Mouse (Mus musculus) limb, embryonic 12.5 days (tissue): ENCODE results near the gene Mcrip2. TPM values are rescaled to one million over a fixed set of nuclear protein-coding genes. Genes with fewer than 3 reads are reported as not detected.
A peak's percentile ranks its signal among the peaks of the same experiment; 100 is the strongest.

Experiments used
- ATAC-seq: fragments of 200-750 bp; cut with Nextera tagmentation; 2 replicates; pipeline ENCODE4 v1.8.0; 2017; ENCODE audit warnings: low read depth, moderate TSS enrichment; ENCODE audit not compliant: insufficient number of reproducible peaks, insufficient read depth, low FRiP score, low TSS enrichment
- H3K27ac ChIP-seq: fragments of 300-500 bp; sonication (generic); 2 replicates; pipeline ENCODE4 v1.5.1; 2016; ENCODE audit warnings: mild to moderate bottlenecking, moderate library complexity
- H3K27me3 ChIP-seq: fragments of 300-500 bp; sonication (generic); 2 replicates; pipeline ENCODE4 v1.6.1; 2016; ENCODE audit warnings: mild to moderate bottlenecking, moderate library complexity
- H3K36me3 ChIP-seq: fragments of 300-500 bp; sonication (generic); 2 replicates; pipeline ENCODE4 v1.6.1; 2016; ENCODE audit warnings: mild to moderate bottlenecking, moderate library complexity
- H3K4me1 ChIP-seq: fragments of 300-500 bp; sonication (generic); replicated peaks from 2 replicates; pipeline ENCODE4 v1.6.1; 2016
- H3K4me2 ChIP-seq: fragments of 300-500 bp; sonication (generic); 2 replicates; pipeline ENCODE4 v1.6.1; 2016; ENCODE audit warnings: mild to moderate bottlenecking, moderate library complexity
- H3K4me3 ChIP-seq: fragments of 300-500 bp; sonication (generic); replicated peaks from 2 replicates; pipeline ENCODE4 v1.5.1; 2016; ENCODE audit warnings: mild to moderate bottlenecking
- H3K9ac ChIP-seq: fragments of 300-500 bp; sonication (generic); replicated peaks from 2 replicates; pipeline ENCODE4 v1.6.1; 2016; ENCODE audit warnings: mild to moderate bottlenecking, moderate library complexity
- H3K9me3 ChIP-seq: fragments of 300-500 bp; sonication (generic); 2 replicates; pipeline ENCODE4 v1.6.1; 2016; ENCODE audit warnings: mild to moderate bottlenecking, moderate library complexity
- WGBS: fragments of 180-500 bp; shearing (Covaris S2); methylation state at CpG from one replicate; pipeline ENCODE4 v1.1.7; 2016; 5-methylcytosine and 5-hydroxymethylcytosine counted together
- polyA plus RNA-seq: library from polyadenylated mRNA; unstranded; fragments of >200 nt; fragmentation: Nextera tagmentation; extraction: Ambion mirVana; gene quantifications from 2 replicates; pipeline ENCODE4 v1.2.1, GENCODE M21; 2016

Mcrip2 gene
- 8.5 and 9.9 TPM in 2 replicates for polyA plus RNA-seq

DNA sequence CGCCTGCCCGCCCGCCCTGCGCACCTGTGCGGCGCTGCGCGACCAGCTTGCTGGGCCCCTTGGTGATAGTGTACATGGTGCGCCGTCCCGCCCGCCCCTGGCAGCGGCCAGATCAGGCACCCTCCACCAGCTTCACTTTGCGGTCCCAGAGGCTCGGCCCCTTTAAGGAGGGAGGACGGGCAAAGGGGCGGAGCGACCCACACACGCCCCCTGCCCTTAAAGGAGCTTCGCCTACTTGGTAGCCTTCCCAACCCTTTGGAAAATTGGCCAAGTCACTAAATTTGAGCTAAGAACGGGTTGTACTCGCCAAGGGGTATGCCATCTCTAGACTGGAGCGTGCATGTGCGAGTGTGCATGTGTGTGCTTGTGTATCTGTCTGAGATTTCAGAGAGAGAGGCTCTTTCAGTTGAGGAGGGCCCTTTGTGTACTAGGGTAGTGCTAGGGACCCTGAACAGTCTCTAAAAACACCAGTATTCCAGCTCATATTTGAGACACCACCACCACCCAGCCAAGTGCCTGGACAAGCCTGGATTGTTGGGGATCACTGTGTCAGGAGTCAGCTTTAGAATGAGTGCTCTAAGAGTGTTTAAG lies at the start of gene Mcrip2:
Gene Mcrip2 (minus strand): TSS at position 164 of the 591 bp plus-strand sequence.
- Histone ChIP-seq H3K4me1 (peaks cover 17% of the 10 kb centered on the region), H3K9me3 (no peaks in the 10 kb centered on the region), H3K27me3 (no peaks in the 10 kb centered on the region), H3K27ac (peak within 1 kb of the TSS; percentile 75), H3K36me3 (no peaks in the 10 kb centered on the region), H3K4me3 (peak within 1 kb of the TSS; percentile 81), H3K4me2 (peak within 1 kb of the TSS; percentile 99), H3K9ac (peak within 1 kb of the TSS; percentile 69)
- peak; percentile 63 for ATAC-seq
- under 1% methylated on average over 24 of the region's 24 CpGs for WGBS

DNA sequence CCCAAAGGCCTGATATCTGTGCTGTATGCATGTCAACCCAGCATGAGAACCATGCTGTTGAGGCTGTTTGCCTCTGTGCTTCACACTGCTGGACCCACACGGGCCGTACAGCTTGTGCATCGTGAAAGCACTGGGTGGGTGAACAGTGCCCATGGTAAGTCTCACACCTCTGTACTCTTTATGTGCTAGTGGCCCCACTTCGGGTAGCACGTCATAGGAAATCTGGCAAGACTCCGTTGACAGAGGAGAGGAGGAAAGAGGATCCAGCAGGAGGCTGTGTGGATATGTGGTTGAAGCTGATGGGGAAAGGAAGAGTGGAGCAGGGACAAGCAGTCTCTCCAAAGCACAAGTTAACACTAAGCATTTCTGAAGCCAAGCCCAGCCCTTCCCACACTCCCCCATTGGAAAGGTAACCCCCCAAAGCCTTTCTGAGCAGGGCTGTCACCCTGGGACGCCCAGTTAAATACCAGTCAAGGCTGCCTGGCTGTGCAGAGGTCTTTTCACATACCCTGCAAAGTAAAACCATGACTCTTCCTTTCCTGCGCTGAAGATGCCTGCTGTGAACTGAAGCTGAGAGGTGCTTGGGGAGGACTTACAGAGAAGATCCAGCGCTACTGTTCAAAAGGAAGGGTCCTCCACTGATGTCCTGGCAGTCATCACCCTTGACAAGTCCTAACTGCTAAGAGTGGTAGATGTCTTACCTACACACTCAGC lies 49.6 kb upstream of the Mcrip2 start:
- peaks cover 19% of the 10 kb centered on the region for H3K36me3 ChIP-seq
- H3K4me1 ChIP-seq, result peaks cover 25% of the 10 kb centered on the region
- H3K27me3 ChIP-seq, result no peaks in the 10 kb centered on the region
- no peaks in the 10 kb centered on the region for H3K9me3 ChIP-seq
- peak overlapping the region; percentile 87 for H3K9ac ChIP-seq
- ATAC-seq, result no peak
- WGBS, result 80% methylated on average over 9 of the region's 9 CpGs
- no peak overlapping the region for H3K27ac ChIP-seq
- H3K4me3 ChIP-seq, result peak overlapping the region; percentile 96
- H3K4me2 ChIP-seq, result peak overlapping the region; percentile 91

DNA sequence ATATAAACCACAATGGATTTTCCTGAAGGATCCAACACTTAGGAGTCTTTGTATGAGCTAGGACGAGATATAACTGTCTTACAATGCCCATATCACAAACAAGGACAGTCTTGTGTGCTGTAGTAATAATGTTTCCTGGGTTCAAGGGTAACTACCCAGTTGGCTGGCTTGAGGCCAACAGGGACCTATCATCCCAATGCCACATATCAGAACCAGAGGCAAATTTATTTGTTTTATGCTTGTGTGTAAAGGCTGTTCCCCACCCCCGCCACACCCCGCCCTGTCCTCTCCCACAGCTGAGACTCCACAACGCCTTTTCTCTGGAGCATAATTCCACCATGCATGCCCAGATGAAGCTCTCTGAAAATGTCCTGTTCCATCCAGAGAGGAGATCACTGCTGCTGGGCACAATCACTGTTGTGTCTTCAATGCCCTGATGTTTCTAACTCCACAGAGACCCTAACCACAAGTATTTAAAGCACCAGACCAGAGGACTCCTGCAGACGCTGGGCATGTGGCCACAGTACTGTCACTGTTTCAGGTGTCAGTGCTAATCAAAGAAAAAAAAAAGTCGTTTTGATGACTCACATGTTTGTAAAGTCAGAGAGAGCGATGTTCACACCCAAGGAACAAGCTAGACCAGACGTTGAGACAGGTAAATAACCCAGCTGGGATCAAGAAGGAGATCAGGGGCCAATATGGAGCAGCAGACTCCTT lies 48.5 kb upstream of the Mcrip2 start:
- no peak overlapping the region for H3K9ac ChIP-seq
- WGBS, result 84% methylated on average over 8 of the region's 8 CpGs
- H3K4me2 ChIP-seq, result no peak overlapping the region
- H3K4me1 ChIP-seq, result peaks cover 25% of the 10 kb centered on the region
- ATAC-seq, result no peak
- H3K36me3 ChIP-seq, result peaks cover 22% of the 10 kb centered on the region
- no peak overlapping the region for H3K27ac ChIP-seq
- no peak overlapping the region for H3K4me3 ChIP-seq
- no peaks in the 10 kb centered on the region for H3K27me3 ChIP-seq
- H3K9me3 ChIP-seq, result no peaks in the 10 kb centered on the region

DNA sequence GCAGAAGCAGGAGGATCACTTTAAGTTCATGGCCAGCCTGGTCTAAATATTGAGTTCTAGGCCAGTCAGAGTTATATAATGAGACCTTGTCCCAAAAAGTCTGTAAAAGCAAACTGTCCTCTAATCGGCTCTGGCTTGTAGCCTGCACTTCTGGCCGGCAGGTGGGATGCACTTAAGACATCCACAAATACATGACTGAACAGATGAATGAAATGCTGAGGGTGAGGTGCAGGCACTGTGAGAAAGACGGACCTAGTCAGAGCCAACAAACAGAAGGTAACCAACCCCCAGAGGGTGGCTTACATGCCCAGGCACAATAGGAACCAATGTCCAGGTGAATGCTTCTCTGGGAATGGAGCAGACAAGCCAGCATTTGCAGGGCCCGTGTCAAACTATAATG lies 45.7 kb upstream of the Mcrip2 start:
- H3K27me3 ChIP-seq, result no peaks in the 10 kb centered on the region
- WGBS, result 89% methylated on average over 4 of the region's 4 CpGs
- H3K9me3 ChIP-seq, result no peaks in the 10 kb centered on the region
- H3K36me3 ChIP-seq, result peaks cover 33% of the 10 kb centered on the region
- ATAC-seq, result no peak
- no peak overlapping the region for H3K4me3 ChIP-seq
- H3K9ac ChIP-seq, result no peak overlapping the region
- no peak overlapping the region for H3K4me2 ChIP-seq
- H3K27ac ChIP-seq, result no peak overlapping the region
- H3K4me1 ChIP-seq, result peaks cover 16% of the 10 kb centered on the region

DNA sequence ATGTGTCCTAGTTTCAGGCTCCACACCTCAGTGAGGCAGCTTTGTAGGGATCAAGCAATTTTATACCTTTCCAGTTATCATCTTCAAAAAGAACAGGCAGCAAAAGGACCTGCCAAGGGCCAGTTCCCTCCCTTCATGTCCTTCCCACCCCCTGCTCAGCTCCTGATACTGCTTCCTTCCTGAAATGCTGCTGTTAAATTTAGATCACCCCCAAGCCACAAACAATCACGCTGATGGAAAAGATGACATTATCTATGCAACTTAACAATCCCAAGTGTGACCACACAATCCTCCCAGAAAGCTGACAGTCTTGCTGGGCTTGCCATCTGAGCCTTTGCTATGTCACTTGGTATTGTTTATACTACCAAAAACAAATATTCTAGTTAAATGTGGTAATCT lies 45.3 kb upstream of the Mcrip2 start:
- Histone ChIP-seq H3K4me3 (no peak overlapping the region), H3K27me3 (no peaks in the 10 kb centered on the region), H3K4me1 (peaks cover 15% of the 10 kb centered on the region), H3K4me2 (no peak overlapping the region), H3K9ac (no peak overlapping the region), H3K36me3 (peaks cover 33% of the 10 kb centered on the region), H3K9me3 (no peaks in the 10 kb centered on the region), H3K27ac (no peak overlapping the region)
- no peak for ATAC-seq
- WGBS, result 76% methylated on average over 1 of the region's 1 CpGs

DNA sequence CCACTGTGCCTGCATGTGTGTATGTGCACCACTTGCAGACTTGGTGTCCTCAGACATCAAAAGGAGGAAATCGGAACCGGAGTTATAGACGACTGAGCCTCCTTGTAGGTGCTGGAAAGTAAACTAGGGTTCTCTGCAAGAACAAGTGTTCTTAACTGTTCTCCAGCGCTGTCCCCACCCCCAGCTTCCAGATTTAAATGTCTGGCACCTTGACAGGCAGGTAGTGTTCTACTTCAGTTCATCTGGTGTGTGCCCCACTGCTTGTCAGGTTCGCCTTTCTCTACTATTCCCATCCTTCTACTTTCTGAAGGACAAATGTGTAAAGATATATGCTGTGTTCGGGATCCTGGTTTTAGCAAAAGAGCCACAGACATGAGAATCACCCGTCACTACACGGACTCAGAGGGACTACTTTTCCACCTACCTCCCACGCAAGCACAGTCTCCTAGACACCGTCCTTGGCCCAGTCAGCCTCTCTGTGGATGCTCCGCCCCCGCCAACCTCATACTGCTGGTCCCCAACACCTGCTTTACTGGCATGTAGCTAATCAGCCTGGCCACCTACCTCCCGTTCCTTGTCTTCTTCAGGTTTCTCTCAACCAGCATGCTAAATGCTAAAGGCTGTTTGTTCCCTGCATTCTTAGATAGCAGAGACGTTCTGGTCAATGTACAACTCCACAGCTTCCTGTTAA lies 44.8 kb upstream of the Mcrip2 start:
- no peak overlapping the region for H3K27ac ChIP-seq
- WGBS, result 90% methylated on average over 14 of the region's 14 CpGs
- peaks cover 33% of the 10 kb centered on the region for H3K36me3 ChIP-seq
- H3K4me3 ChIP-seq, result no peak overlapping the region
- H3K4me1 ChIP-seq, result peaks cover 9% of the 10 kb centered on the region
- no peak for ATAC-seq
- no peak overlapping the region for H3K4me2 ChIP-seq
- H3K9me3 ChIP-seq, result no peaks in the 10 kb centered on the region
- no peaks in the 10 kb centered on the region for H3K27me3 ChIP-seq
- no peak overlapping the region for H3K9ac ChIP-seq

DNA sequence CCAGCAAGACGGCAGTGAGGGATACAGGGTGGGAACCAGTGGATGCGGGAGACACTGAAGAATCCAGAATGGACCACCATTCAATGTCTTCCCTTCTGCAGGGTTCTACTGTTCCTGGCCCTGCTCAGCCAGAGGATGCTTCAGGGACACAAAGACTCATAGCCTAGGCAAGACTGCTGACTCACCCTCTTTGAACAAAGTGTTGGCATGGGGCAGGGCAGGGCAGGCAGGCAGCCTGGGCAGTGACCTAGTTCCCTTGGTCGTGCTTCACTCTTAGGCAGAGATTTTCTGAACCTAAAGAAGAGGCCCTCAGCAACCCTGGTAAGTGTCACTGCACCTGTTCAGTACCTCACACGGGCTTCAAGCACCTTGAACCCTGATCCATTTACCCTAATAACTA lies 43.3 kb upstream of the Mcrip2 start:
- H3K4me3 ChIP-seq, result no peak overlapping the region
- H3K9me3 ChIP-seq, result no peaks in the 10 kb centered on the region
- H3K9ac ChIP-seq, result no peak overlapping the region
- H3K4me1 ChIP-seq, result no peaks in the 10 kb centered on the region
- H3K27me3 ChIP-seq, result no peaks in the 10 kb centered on the region
- no peak overlapping the region for H3K4me2 ChIP-seq
- WGBS, result 91% methylated on average over 4 of the region's 4 CpGs
- ATAC-seq, result no peak
- peaks cover 28% of the 10 kb centered on the region for H3K36me3 ChIP-seq
- no peak overlapping the region for H3K27ac ChIP-seq

DNA sequence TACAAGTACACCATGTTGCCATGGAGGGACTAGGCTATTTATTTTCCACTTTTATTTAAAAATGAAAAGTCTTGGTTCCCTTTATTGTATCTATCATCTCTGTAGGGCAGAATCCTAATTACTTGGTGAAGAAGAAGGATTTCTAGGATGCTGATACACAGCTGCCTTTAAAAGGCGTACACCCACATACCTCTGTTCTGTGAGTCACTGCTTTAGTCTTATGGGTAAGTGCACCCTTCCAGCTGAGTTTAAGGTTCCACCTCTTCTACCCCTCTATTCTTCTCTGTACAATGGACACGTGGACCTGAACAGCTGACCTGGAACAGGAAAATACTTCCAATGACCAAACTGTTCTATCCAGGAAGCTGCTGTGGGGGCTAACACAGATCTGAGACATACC lies 39.1 kb upstream of the Mcrip2 start:
- H3K9ac ChIP-seq, result no peak overlapping the region
- 87% methylated on average over 2 of the region's 2 CpGs for WGBS
- no peak overlapping the region for H3K27ac ChIP-seq
- H3K9me3 ChIP-seq, result no peaks in the 10 kb centered on the region
- H3K4me1 ChIP-seq, result no peaks in the 10 kb centered on the region
- H3K4me3 ChIP-seq, result no peak overlapping the region
- no peak overlapping the region for H3K4me2 ChIP-seq
- ATAC-seq, result no peak
- peaks cover 22% of the 10 kb centered on the region for H3K36me3 ChIP-seq
- H3K27me3 ChIP-seq, result no peaks in the 10 kb centered on the region

DNA sequence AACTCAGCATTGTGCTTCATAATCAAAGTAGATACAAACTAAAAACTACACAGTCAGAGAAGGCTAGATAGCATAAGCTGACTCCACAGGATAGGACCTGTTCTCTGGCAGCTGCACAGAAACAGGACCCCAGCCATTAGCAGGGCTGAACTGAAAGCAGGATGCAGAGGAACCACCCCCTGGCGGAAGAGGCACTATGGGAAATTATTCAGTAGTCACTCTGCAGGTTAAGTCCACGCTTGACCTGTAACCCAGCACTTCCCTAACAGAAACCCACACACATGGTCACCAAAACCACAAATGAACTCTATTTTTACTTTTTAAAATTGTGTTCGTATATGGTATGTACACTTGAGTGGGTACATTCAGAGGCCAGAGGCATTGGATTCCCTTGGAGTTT lies 34.5 kb upstream of the Mcrip2 start:
- Histone ChIP-seq H3K4me1 (no peaks in the 10 kb centered on the region), H3K4me3 (no peak overlapping the region), H3K36me3 (peaks cover 20% of the 10 kb centered on the region), H3K27ac (no peak overlapping the region), H3K9ac (no peak overlapping the region), H3K4me2 (no peak overlapping the region), H3K9me3 (no peaks in the 10 kb centered on the region; the same call in 1 of the 2 replicates), H3K27me3 (no peaks in the 10 kb centered on the region)
- WGBS, result 90% methylated on average over 3 of the region's 3 CpGs
- ATAC-seq, result no peak

DNA sequence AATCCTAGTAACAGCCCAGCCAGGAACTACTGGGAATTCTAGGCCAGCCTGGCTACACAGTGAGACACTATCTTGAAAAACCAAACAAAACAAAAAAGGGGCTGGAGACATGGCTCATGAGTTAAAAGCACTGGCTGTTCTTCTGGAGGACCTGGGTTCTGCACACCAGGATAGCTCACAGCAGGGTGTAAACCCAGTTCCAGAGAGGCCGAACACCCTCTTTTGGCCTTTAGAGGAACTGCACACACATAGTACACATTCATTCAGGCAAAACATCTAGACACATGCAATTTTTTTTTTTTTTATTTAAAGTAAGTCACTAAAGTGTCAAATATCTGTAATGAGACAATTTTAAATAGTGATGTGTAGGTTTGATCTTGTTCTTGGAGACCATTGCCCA lies 31.6 kb upstream of the Mcrip2 start:
- Histone ChIP-seq H3K36me3 (peaks cover 12% of the 10 kb centered on the region), H3K4me2 (no peak overlapping the region), H3K9me3 (no peaks in the 10 kb centered on the region; the same call in 1 of the 2 replicates), H3K27ac (no peak overlapping the region), H3K4me1 (no peaks in the 10 kb centered on the region; the same call in 1 of the 2 replicates), H3K9ac (no peak overlapping the region), H3K4me3 (no peak overlapping the region), H3K27me3 (no peaks in the 10 kb centered on the region)
- 86% methylated on average over 1 of the region's 1 CpGs for WGBS
- no peak for ATAC-seq

DNA sequence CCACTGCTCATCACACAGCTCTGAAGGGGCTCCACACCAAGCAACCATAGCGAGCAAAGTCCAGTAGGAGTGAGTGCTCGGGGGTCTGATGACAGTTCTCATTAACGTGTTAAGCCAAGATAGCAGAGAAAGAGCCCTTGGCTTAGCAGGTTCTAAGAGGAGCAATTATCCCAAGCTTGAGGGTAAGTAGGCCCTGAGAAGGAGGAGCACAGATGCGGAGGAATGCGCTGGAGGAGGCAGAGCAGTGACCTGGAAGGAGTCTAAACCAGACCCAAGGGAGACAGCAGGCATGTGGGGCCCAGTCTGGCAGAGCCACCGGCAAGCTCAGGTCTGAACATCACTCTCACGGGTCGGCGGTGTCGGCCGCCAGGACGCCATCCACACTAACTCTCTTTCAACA lies 27.3 kb upstream of the Mcrip2 start:
- 64% methylated on average over 12 of the region's 12 CpGs for WGBS
- H3K27ac ChIP-seq, result peak overlapping the region; percentile 25; the same call in 1 of the 2 replicates
- peaks cover 15% of the 10 kb centered on the region for H3K36me3 ChIP-seq
- no peak overlapping the region for H3K4me2 ChIP-seq
- no peak for ATAC-seq
- H3K27me3 ChIP-seq, result no peaks in the 10 kb centered on the region
- no peaks in the 10 kb centered on the region; the same call in 1 of the 2 replicates for H3K4me1 ChIP-seq
- no peaks in the 10 kb centered on the region; the same call in 1 of the 2 replicates for H3K9me3 ChIP-seq
- no peak overlapping the region for H3K9ac ChIP-seq
- H3K4me3 ChIP-seq, result no peak overlapping the region
